Mouse (Mus musculus) midbrain, postnatal 0 days (tissue): Measurements from ENCODE around the gene Tspan3. TPM values are rescaled to one million over a fixed set of nuclear protein-coding genes. Genes with fewer than 3 reads are reported as not detected.

Experiments
- ATAC-seq: fragments of 200-750 bp; cut with Nextera tagmentation; 2 replicates; pipeline ENCODE4 v1.8.0; 2017; ENCODE audit warnings: moderate number of reproducible peaks, mild to moderate bottlenecking, moderate TSS enrichment, moderate library complexity; ENCODE audit not compliant: low FRiP score
- DNase-seq: peaks from one replicate; pipeline ENCODE4 v3.0.0-alpha.2; 2015; ENCODE audit warnings: low spot score
- H3K27ac ChIP-seq: fragments of 300-500 bp; sonication (generic); 2 replicates; pipeline ENCODE4 v1.5.1; 2014; ENCODE audit warnings: low read depth, mild to moderate bottlenecking, low read length, mixed read lengths
- H3K27me3 ChIP-seq: fragments of 300-500 bp; sonication (generic); 2 replicates; pipeline ENCODE4 v1.6.1; 2014; ENCODE audit warnings: low read length, control low read depth, mixed read lengths; ENCODE audit not compliant: insufficient read depth
- H3K36me3 ChIP-seq: fragments of 300-500 bp; sonication (generic); 2 replicates; pipeline ENCODE4 v1.6.1; 2014; ENCODE audit warnings: low read length, control low read depth, mixed read lengths; ENCODE audit not compliant: insufficient read depth
- H3K4me1 ChIP-seq: fragments of 300-500 bp; sonication (generic); 2 replicates; pipeline ENCODE4 v1.6.1; 2014; ENCODE audit warnings: mild to moderate bottlenecking, control low read depth, antibody characterized with exemption, low read length, mixed read lengths; ENCODE audit not compliant: insufficient read depth
- H3K4me2 ChIP-seq: fragments of 300-500 bp; sonication (generic); 2 replicates; pipeline ENCODE4 v1.6.1; 2014; ENCODE audit warnings: low read depth, mild to moderate bottlenecking, low read length, mixed read lengths; ENCODE audit not compliant: poor library complexity, severe bottlenecking
- H3K4me3 ChIP-seq: fragments of 300-500 bp; sonication (generic); 2 replicates; pipeline ENCODE4 v1.5.1; 2014; ENCODE audit warnings: low read depth, mild to moderate bottlenecking, low read length, moderate library complexity
- H3K9ac ChIP-seq: fragments of 300-500 bp; sonication (generic); replicated peaks from 2 replicates; pipeline ENCODE4 v1.6.1; 2014; ENCODE audit warnings: mild to moderate bottlenecking, low read length, moderate library complexity, mixed read lengths; ENCODE audit not compliant: poor library complexity, severe bottlenecking
- H3K9me3 ChIP-seq: fragments of 300-500 bp; sonication (generic); 2 replicates; pipeline ENCODE4 v1.6.1; 2016; ENCODE audit warnings: low read length, control low read depth
- CTCF ChIP-seq: IDR thresholded peaks from 2 replicates; pipeline ENCODE4 v1.5.1; 2016; ENCODE audit warnings: antibody characterized with exemption, mild to moderate bottlenecking
- WGBS: fragments of 180-500 bp; shearing (Covaris S2); extraction: QIAGEN DNeasy Blood & Tissue Kit; methylation state at CpG from one replicate; pipeline ENCODE4 v1.1.7; 2014; 5-methylcytosine and 5-hydroxymethylcytosine counted together
- polyA plus RNA-seq: library from polyadenylated mRNA; unstranded; fragments of >200 nt; fragmentation: Nextera tagmentation; extraction: Ambion mirVana; gene quantifications from 2 replicates; pipeline ENCODE4 v1.2.1, GENCODE M21; 2015
- total RNA-seq: library from RNA; depleted of rRNA; stranded (reverse); fragments of >200 nt; gene quantifications from 2 replicates; pipeline ENCODE4 v1.2.3, GENCODE M21; 2014

Tspan3 gene
- total and polyA plus RNA-seq, 2 experiments from 2014 or later, result 452 to 674 TPM

GRCm38 (mm10) chr9:56118091-56118490 lies 47.2 kb downstream of the Tspan3 start:
- no peaks in the 10 kb centered on the region for H3K9me3 ChIP-seq
- peak overlapping the region; percentile 63 for H3K4me2 ChIP-seq
- no peak for TF ChIP-seq CTCF
- WGBS, result 84% methylated on average over 5 of the region's 5 CpGs
- DNase-seq, result no peak
- no peak for ATAC-seq
- no peak overlapping the region for H3K4me3 ChIP-seq
- H3K9ac ChIP-seq, result no peak overlapping the region
- H3K27me3 ChIP-seq, result no peaks in the 10 kb centered on the region
- H3K36me3 ChIP-seq, result no peaks in the 10 kb centered on the region
- H3K4me1 ChIP-seq, result no peaks in the 10 kb centered on the region
- H3K27ac ChIP-seq, result no peak overlapping the region

GRCm38 (mm10) chr9:56108174-56108573 lies 57.1 kb downstream of the Tspan3 start:
- whole genome bisulfite sequencing, result 87% methylated on average over 5 of the region's 5 CpGs
- Histone ChIP-seq H3K4me1 (no peaks in the 10 kb centered on the region), H3K4me2 (no peak overlapping the region), H3K9ac (no peak overlapping the region), H3K27ac (no peak overlapping the region), H3K27me3 (no peaks in the 10 kb centered on the region), H3K4me3 (no peak overlapping the region), H3K36me3 (no peaks in the 10 kb centered on the region), H3K9me3 (no peaks in the 10 kb centered on the region)
- DNase-seq (no peak), ATAC-seq (no peak)
- TF ChIP-seq CTCF, result no peak

GRCm38 (mm10) chr9:56107527-56107926 lies 57.8 kb downstream of the Tspan3 start:
- 76% methylated on average over 6 of the region's 6 CpGs for WGBS
- no peak overlapping the region for H3K9ac ChIP-seq
- DNase-seq (no peak), ATAC-seq (no peak)
- H3K4me2 ChIP-seq, result no peak overlapping the region
- H3K27me3 ChIP-seq, result no peaks in the 10 kb centered on the region
- no peak overlapping the region for H3K27ac ChIP-seq
- TF ChIP-seq CTCF, result no peak
- H3K4me1 ChIP-seq, result no peaks in the 10 kb centered on the region
- no peaks in the 10 kb centered on the region for H3K9me3 ChIP-seq
- no peak overlapping the region for H3K4me3 ChIP-seq
- H3K36me3 ChIP-seq, result no peaks in the 10 kb centered on the region

- H3K4me2 ChIP-seq, result no peak overlapping the region
- H3K4me3 ChIP-seq, result no peak overlapping the region
- no peak for TF ChIP-seq CTCF
- no peaks in the 10 kb centered on the region for H3K27me3 ChIP-seq
- DNase-seq (no peak), ATAC-seq (no peak)
- H3K27ac ChIP-seq, result no peak overlapping the region
- H3K36me3 ChIP-seq, result no peaks in the 10 kb centered on the region
- H3K4me1 ChIP-seq, result no peaks in the 10 kb centered on the region
- H3K9me3 ChIP-seq, result no peaks in the 10 kb centered on the region
- no peak overlapping the region for H3K9ac ChIP-seq
- WGBS, result 75% methylated on average over 6 of the region's 6 CpGs
Measured at GRCm38 (mm10) chr9:56106274-56107072, 58.8 kb downstream of the Tspan3 start.

- 85% methylated on average over 7 of the region's 7 CpGs for WGBS
- H3K4me2 ChIP-seq, result no peak overlapping the region
- no peak for DNase-seq
- H3K27ac ChIP-seq, result no peak overlapping the region
- ATAC-seq, result no peak
- TF ChIP-seq CTCF, result no peak
- H3K4me1 ChIP-seq, result no peaks in the 10 kb centered on the region
- no peak overlapping the region for H3K4me3 ChIP-seq
- no peaks in the 10 kb centered on the region for H3K9me3 ChIP-seq
- no peaks in the 10 kb centered on the region for H3K27me3 ChIP-seq
- H3K36me3 ChIP-seq, result no peaks in the 10 kb centered on the region
- no peak overlapping the region for H3K9ac ChIP-seq
Measured at GRCm38 (mm10) chr9:56104921-56105320, 60.4 kb downstream of the Tspan3 start.

DNA sequence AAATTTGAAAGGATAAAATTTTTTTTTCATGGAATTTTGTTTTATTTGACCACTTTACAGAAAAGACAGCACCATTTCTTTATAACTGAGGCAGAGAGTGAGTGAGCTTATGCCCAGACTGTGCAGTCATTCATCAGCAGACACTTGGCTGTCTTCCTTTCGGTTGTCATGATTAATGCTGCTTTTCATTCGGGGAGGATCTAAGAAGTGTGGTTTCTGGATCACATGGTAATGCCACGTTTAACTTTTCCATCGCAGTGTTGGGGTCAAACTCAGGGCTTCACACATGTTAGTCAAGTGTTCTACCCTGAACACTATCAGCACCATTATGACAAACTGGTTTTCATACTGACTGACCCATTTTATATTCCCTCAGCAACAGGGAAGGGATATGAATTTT lies 64.3 kb downstream of the Tspan3 start:
- WGBS, result 68% methylated on average over 4 of the region's 4 CpGs
- H3K9ac ChIP-seq, result no peak overlapping the region

More for the DNA sequence above, 64.3 kb downstream of the Tspan3 start:
- Histone ChIP-seq H3K9me3 (no peaks in the 10 kb centered on the region), H3K4me2 (no peak overlapping the region), H3K4me3 (no peak overlapping the region), H3K27ac (no peak overlapping the region), H3K27me3 (no peaks in the 10 kb centered on the region), H3K36me3 (no peaks in the 10 kb centered on the region), H3K4me1 (no peaks in the 10 kb centered on the region)
- no peak for ATAC-seq
- no peak for DNase-seq
- no peak for TF ChIP-seq CTCF
